Mouse (Mus musculus): ENCODE data around the gene Pgf. TPM values are rescaled to one million over a fixed set of nuclear protein-coding genes. Genes with fewer than 3 reads are reported as not detected.

Gene Pgf
- polyA plus RNA-seq, 2 experiments, result 0.08 to 0.32 TPM

- no peak overlapping the region for H3K27ac ChIP-seq
- no peaks in the 10 kb centered on the region for H3K9me3 ChIP-seq (ENCODE audit: control insufficient read depth, low read length)
- TF ChIP-seq EP300 (IDR thresholded peaks at IDR 0.05; ENCODE audit: low read depth) (no peak), CTCF (IDR thresholded peaks at IDR 0.05; ENCODE audit: low read depth) (no peak)
- H3K4me1 ChIP-seq (replicated peaks; ENCODE audit: control insufficient read depth in 2 of 2, insufficient read depth in 2 of 2, low read length in 1 of 2), result no peaks in the 10 kb centered on the region
- H3K4me2 ChIP-seq (ENCODE audit: low read depth), result no peak overlapping the region
- H3K9ac ChIP-seq (replicated peaks), result no peak overlapping the region
- no peak for DNase-seq (ENCODE audit: low read depth in 3 of 3, low spot score in 3 of 3)
- no peak overlapping the region for H3K4me3 ChIP-seq (ENCODE audit: insufficient read depth in 1 of 2, low read depth in 2 of 2, low read length in 2 of 2)
- 0 out of 2 replicates have a peak, but pooled peaks cover 3% of the 10 kb centered on the region for H3K27me3 ChIP-seq (ENCODE audit: control insufficient read depth, insufficient read depth, low read length)
- ATAC-seq (ENCODE audit: insufficient read depth), result no peak
- WGBS (ENCODE audit: insufficient replicate concordance), result 39% methylated on average over 18 of the region's 18 CpGs
- peaks cover 3% of the 10 kb centered on the region for H3K36me3 ChIP-seq (replicated peaks; ENCODE audit: control insufficient read depth, insufficient read depth, low read depth)
Observed at GRCm38 (mm10) chr12:85140036-85140701, 37.4 kb downstream of the Pgf start.

GRCm38 (mm10) chr12:85136627-85137026 lies 41.0 kb downstream of the Pgf start:
- 80% methylated on average over 4 of the region's 4 CpGs for WGBS (ENCODE audit: insufficient replicate concordance)
- no peak overlapping the region for H3K9ac ChIP-seq (replicated peaks)
- DNase-seq (ENCODE audit: low read depth in 3 of 3, low spot score in 3 of 3), result no peak
- H3K4me1 ChIP-seq (replicated peaks; ENCODE audit: control insufficient read depth in 2 of 2, insufficient read depth in 2 of 2, low read length in 1 of 2), result no peaks in the 10 kb centered on the region
- H3K27me3 ChIP-seq (ENCODE audit: control insufficient read depth, insufficient read depth, low read length), result 0 out of 2 replicates have a peak, but pooled peaks cover 3% of the 10 kb centered on the region
- TF ChIP-seq EP300 (IDR thresholded peaks at IDR 0.05; ENCODE audit: low read depth), result no peak
- peak; percentile 29 for TF ChIP-seq CTCF (IDR thresholded peaks at IDR 0.05; ENCODE audit: low read depth)
- H3K27ac ChIP-seq, result no peak overlapping the region
- no peak for ATAC-seq (ENCODE audit: insufficient read depth)
- H3K36me3 ChIP-seq (replicated peaks; ENCODE audit: control insufficient read depth, insufficient read depth, low read depth), result peaks cover 30% of the 10 kb centered on the region
- no peak overlapping the region for H3K4me3 ChIP-seq (ENCODE audit: insufficient read depth in 1 of 2, low read depth in 2 of 2, low read length in 2 of 2)
- H3K4me2 ChIP-seq (ENCODE audit: low read depth), result no peak overlapping the region
- H3K9me3 ChIP-seq (ENCODE audit: control insufficient read depth, low read length), result no peaks in the 10 kb centered on the region

GRCm38 (mm10) chr12:85135513-85136470 lies 41.8 kb downstream of the Pgf start:
- no peaks in the 10 kb centered on the region for H3K4me1 ChIP-seq (replicated peaks; ENCODE audit: control insufficient read depth in 2 of 2, insufficient read depth in 2 of 2, low read length in 1 of 2)
- TF ChIP-seq EP300 (IDR thresholded peaks at IDR 0.05; ENCODE audit: low read depth) (no peak), CTCF (IDR thresholded peaks at IDR 0.05; ENCODE audit: low read depth) (no peak)
- H3K4me3 ChIP-seq (ENCODE audit: insufficient read depth in 1 of 2, low read depth in 2 of 2, low read length in 2 of 2), result no peak overlapping the region
- 0 out of 2 replicates have a peak, but pooled peaks cover 3% of the 10 kb centered on the region for H3K27me3 ChIP-seq (ENCODE audit: control insufficient read depth, insufficient read depth, low read length)
- peaks cover 38% of the 10 kb centered on the region for H3K36me3 ChIP-seq (replicated peaks; ENCODE audit: control insufficient read depth, insufficient read depth, low read depth)
- no peak overlapping the region for H3K27ac ChIP-seq
- no peaks in the 10 kb centered on the region for H3K9me3 ChIP-seq (ENCODE audit: control insufficient read depth, low read length)
- 80% methylated on average over 19 of the region's 19 CpGs for WGBS (ENCODE audit: insufficient replicate concordance)
- H3K4me2 ChIP-seq (ENCODE audit: low read depth), result no peak overlapping the region
- ATAC-seq (ENCODE audit: insufficient read depth), result peak; percentile 16
- DNase-seq (ENCODE audit: low read depth in 3 of 3, low spot score in 3 of 3), result no peak
- no peak overlapping the region for H3K9ac ChIP-seq (replicated peaks)

GRCm38 (mm10) chr12:85134043-85134794 lies 43.4 kb downstream of the Pgf start:
- ATAC-seq (ENCODE audit: insufficient read depth) (no peak), DNase-seq (ENCODE audit: low read depth in 3 of 3, low spot score in 3 of 3) (no peak)
- H3K27me3 ChIP-seq (ENCODE audit: control insufficient read depth, insufficient read depth, low read length), result 0 out of 2 replicates have a peak, but pooled peaks cover 2% of the 10 kb centered on the region
- H3K9ac ChIP-seq (replicated peaks), result no peak overlapping the region
- 27% methylated on average over 8 of the region's 8 CpGs for WGBS (ENCODE audit: insufficient replicate concordance)
- no peaks in the 10 kb centered on the region for H3K4me1 ChIP-seq (replicated peaks; ENCODE audit: control insufficient read depth in 2 of 2, insufficient read depth in 2 of 2, low read length in 1 of 2)
- H3K36me3 ChIP-seq (replicated peaks; ENCODE audit: control insufficient read depth, insufficient read depth, low read depth), result peaks cover 51% of the 10 kb centered on the region
- TF ChIP-seq EP300 (IDR thresholded peaks at IDR 0.05; ENCODE audit: low read depth) (no peak), CTCF (IDR thresholded peaks at IDR 0.05; ENCODE audit: low read depth) (no peak)
- no peak overlapping the region for H3K27ac ChIP-seq
- H3K9me3 ChIP-seq (ENCODE audit: control insufficient read depth, low read length), result no peaks in the 10 kb centered on the region
- H3K4me2 ChIP-seq (ENCODE audit: low read depth), result no peak overlapping the region
- no peak overlapping the region for H3K4me3 ChIP-seq (ENCODE audit: insufficient read depth in 1 of 2, low read depth in 2 of 2, low read length in 2 of 2)

Measured in liver, embryonic 14.5 days (tissue).